Mouse (Mus musculus) midbrain, postnatal 0 days (tissue): Measurements from ENCODE around the gene Evi5. TPM values are rescaled to one million over a fixed set of nuclear protein-coding genes. Genes with fewer than 3 reads are reported as not detected.

ENCODE experiments used
- ATAC-seq: fragments of 200-750 bp; cut with Nextera tagmentation; 2 replicates; pipeline ENCODE4 v1.8.0; 2017; ENCODE audit warnings: moderate number of reproducible peaks, mild to moderate bottlenecking, moderate TSS enrichment, moderate library complexity; ENCODE audit not compliant: low FRiP score
- DNase-seq: peaks from one replicate; pipeline ENCODE4 v3.0.0-alpha.2; 2015; ENCODE audit warnings: low spot score
- H3K27ac ChIP-seq: fragments of 300-500 bp; sonication (generic); 2 replicates; pipeline ENCODE4 v1.5.1; 2014; ENCODE audit warnings: low read depth, mild to moderate bottlenecking, low read length, mixed read lengths
- H3K27me3 ChIP-seq: fragments of 300-500 bp; sonication (generic); 2 replicates; pipeline ENCODE4 v1.6.1; 2014; ENCODE audit warnings: low read length, control low read depth, mixed read lengths; ENCODE audit not compliant: insufficient read depth
- H3K36me3 ChIP-seq: fragments of 300-500 bp; sonication (generic); 2 replicates; pipeline ENCODE4 v1.6.1; 2014; ENCODE audit warnings: low read length, control low read depth, mixed read lengths; ENCODE audit not compliant: insufficient read depth
- H3K4me1 ChIP-seq: fragments of 300-500 bp; sonication (generic); 2 replicates; pipeline ENCODE4 v1.6.1; 2014; ENCODE audit warnings: mild to moderate bottlenecking, control low read depth, antibody characterized with exemption, low read length, mixed read lengths; ENCODE audit not compliant: insufficient read depth
- H3K4me2 ChIP-seq: fragments of 300-500 bp; sonication (generic); 2 replicates; pipeline ENCODE4 v1.6.1; 2014; ENCODE audit warnings: low read depth, mild to moderate bottlenecking, low read length, mixed read lengths; ENCODE audit not compliant: poor library complexity, severe bottlenecking
- H3K4me3 ChIP-seq: fragments of 300-500 bp; sonication (generic); 2 replicates; pipeline ENCODE4 v1.5.1; 2014; ENCODE audit warnings: low read depth, mild to moderate bottlenecking, low read length, moderate library complexity
- H3K9ac ChIP-seq: fragments of 300-500 bp; sonication (generic); replicated peaks from 2 replicates; pipeline ENCODE4 v1.6.1; 2014; ENCODE audit warnings: mild to moderate bottlenecking, low read length, moderate library complexity, mixed read lengths; ENCODE audit not compliant: poor library complexity, severe bottlenecking
- H3K9me3 ChIP-seq: fragments of 300-500 bp; sonication (generic); 2 replicates; pipeline ENCODE4 v1.6.1; 2016; ENCODE audit warnings: low read length, control low read depth
- CTCF ChIP-seq: IDR thresholded peaks from 2 replicates; pipeline ENCODE4 v1.5.1; 2016; ENCODE audit warnings: antibody characterized with exemption, mild to moderate bottlenecking
- WGBS: fragments of 180-500 bp; shearing (Covaris S2); extraction: QIAGEN DNeasy Blood & Tissue Kit; methylation state at CpG from one replicate; pipeline ENCODE4 v1.1.7; 2014; 5-methylcytosine and 5-hydroxymethylcytosine counted together
- polyA plus RNA-seq: library from polyadenylated mRNA; unstranded; fragments of >200 nt; fragmentation: Nextera tagmentation; extraction: Ambion mirVana; gene quantifications from 2 replicates; pipeline ENCODE4 v1.2.1, GENCODE M21; 2015
- total RNA-seq: library from RNA; depleted of rRNA; stranded (reverse); fragments of >200 nt; gene quantifications from 2 replicates; pipeline ENCODE4 v1.2.3, GENCODE M21; 2014

Gene Evi5
- total and polyA plus RNA-seq, 2 experiments from 2014 or later: 47.1 to 55.0 TPM

- WGBS: 17% methylated on average over 11 of the region's 11 CpGs
- Histone ChIP-seq H3K4me3 (no peak overlapping the region), H3K4me2 (no peak overlapping the region), H3K4me1 (peaks cover 11% of the 10 kb centered on the region), H3K27ac (no peak overlapping the region), H3K27me3 (peaks cover 54% of the 10 kb centered on the region), H3K36me3 (no peaks in the 10 kb centered on the region), H3K9me3 (no peaks in the 10 kb centered on the region), H3K9ac (no peak overlapping the region)
- TF ChIP-seq CTCF: no peak
- ATAC-seq (no peak), DNase-seq (no peak)
These were observed 157.0 kb downstream of the Evi5 start for GRCm38 (mm10) chr5:107717871-107718361.

DNA sequence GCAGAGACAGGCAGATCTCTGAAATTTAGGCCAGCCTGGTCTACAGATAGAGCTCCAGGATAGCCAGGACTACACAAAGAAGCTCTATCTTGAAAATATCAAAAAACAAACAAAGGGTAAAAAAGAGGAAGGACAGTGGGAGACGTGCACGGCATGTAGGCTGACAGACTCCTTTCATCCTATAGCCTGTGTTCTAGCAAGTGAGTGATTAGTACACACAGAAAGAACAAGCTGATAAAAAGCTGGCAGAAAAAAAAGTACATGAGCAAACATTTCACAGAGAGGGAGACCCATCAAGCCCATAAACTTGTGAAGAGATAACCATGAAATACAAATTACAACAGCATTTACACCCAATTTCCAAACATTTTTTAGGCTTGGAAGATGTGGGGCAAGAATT, 163.2 kb downstream of the Evi5 start:
- no peak for TF ChIP-seq CTCF

DNA sequence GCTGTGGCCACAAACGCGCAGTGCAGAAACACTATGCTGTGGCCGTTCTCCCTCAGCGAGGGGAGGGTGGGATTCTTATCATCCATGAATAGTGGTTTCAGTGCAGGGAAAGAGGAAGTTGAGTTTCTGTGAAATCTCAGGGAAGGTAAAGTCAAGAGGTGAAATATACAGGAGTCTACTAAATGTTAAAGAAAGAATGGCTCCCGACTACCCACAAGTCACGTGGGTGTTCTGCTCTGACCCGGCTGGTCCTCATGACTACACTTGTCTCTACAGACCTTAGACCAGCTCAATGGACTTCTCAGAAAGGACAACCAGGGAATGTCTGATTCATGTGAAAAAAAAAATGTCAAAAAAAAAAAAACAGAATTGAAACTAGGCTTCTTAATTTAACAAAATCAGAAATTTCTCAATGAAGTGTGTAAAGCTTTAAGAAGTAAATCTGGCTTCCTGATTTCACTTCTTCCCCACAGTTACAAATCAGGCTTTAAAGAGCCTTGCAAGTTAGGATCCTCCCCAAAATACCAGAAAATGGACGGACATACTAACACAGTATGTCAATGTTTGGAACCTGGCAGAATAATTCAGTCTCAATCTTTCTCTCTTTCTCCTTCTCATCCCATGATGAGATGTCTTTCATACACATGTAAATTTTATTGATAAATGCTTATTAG, 166.6 kb downstream of the Evi5 start:
- H3K36me3 ChIP-seq: no peaks in the 10 kb centered on the region
- H3K27ac ChIP-seq: no peak overlapping the region
- TF ChIP-seq CTCF: no peak
- H3K4me2 ChIP-seq: no peak overlapping the region
- no peaks in the 10 kb centered on the region for H3K9me3 ChIP-seq
- no peak overlapping the region for H3K4me3 ChIP-seq
- ATAC-seq (no peak), DNase-seq (no peak)
- no peaks in the 10 kb centered on the region for H3K4me1 ChIP-seq
- WGBS: 88% methylated on average over 8 of the region's 8 CpGs
- no peaks in the 10 kb centered on the region for H3K27me3 ChIP-seq
- H3K9ac ChIP-seq: no peak overlapping the region

More for the DNA sequence above, 163.2 kb downstream of the Evi5 start:
- WGBS: 62% methylated on average over 2 of the region's 2 CpGs
- Histone ChIP-seq H3K4me1 (no peaks in the 10 kb centered on the region), H3K27me3 (0 out of 2 replicates have a peak, but pooled peaks cover 6% of the 10 kb centered on the region), H3K36me3 (no peaks in the 10 kb centered on the region), H3K9ac (no peak overlapping the region), H3K4me3 (no peak overlapping the region), H3K9me3 (no peaks in the 10 kb centered on the region), H3K4me2 (no peak overlapping the region), H3K27ac (no peak overlapping the region)
- no peak for ATAC-seq
- DNase-seq: no peak

GRCm38 (mm10) chr5:107706262-107706661, 168.6 kb downstream of the Evi5 start:
- Histone ChIP-seq H3K27me3 (no peaks in the 10 kb centered on the region), H3K4me1 (no peaks in the 10 kb centered on the region), H3K36me3 (no peaks in the 10 kb centered on the region), H3K27ac (no peak overlapping the region), H3K4me2 (no peak overlapping the region), H3K9ac (no peak overlapping the region), H3K9me3 (no peaks in the 10 kb centered on the region), H3K4me3 (no peak overlapping the region)
- DNase-seq (no peak), ATAC-seq (no peak)
- no peak for TF ChIP-seq CTCF
- 96% methylated on average over 1 of the region's 1 CpGs for WGBS

DNA sequence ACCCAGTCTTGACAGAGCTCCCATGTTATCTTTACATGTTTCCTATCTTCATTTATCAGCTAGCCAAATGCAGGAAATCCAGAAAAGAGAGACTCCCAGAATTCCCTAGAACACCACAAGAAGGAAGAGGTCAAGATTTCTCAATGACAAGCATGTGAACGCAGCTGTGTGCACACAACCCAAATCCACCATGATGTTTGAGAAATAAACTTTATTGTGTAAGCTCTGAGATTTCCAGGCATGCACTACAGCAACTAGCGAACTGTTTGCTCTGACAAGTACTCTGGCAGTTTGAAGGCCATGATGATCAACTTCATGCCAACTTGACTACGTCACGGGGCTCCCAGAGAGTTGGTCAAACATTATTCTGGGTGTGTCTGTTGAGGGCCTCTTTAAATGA, 169.2 kb downstream of the Evi5 start:
- no peak for ATAC-seq
- Histone ChIP-seq H3K9ac (no peak overlapping the region), H3K27me3 (no peaks in the 10 kb centered on the region), H3K4me2 (no peak overlapping the region), H3K4me1 (no peaks in the 10 kb centered on the region), H3K27ac (no peak overlapping the region), H3K9me3 (no peaks in the 10 kb centered on the region), H3K36me3 (no peaks in the 10 kb centered on the region), H3K4me3 (no peak overlapping the region)
- no peak for DNase-seq
- WGBS: 92% methylated on average over 4 of the region's 4 CpGs
- TF ChIP-seq CTCF: no peak

GRCm38 (mm10) chr5:107703207-107703763, 171.6 kb downstream of the Evi5 start:
- DNase-seq (no peak), ATAC-seq (no peak)
- Histone ChIP-seq H3K4me3 (no peak overlapping the region), H3K27ac (no peak overlapping the region), H3K9me3 (no peaks in the 10 kb centered on the region), H3K4me1 (no peaks in the 10 kb centered on the region), H3K36me3 (no peaks in the 10 kb centered on the region), H3K4me2 (no peak overlapping the region), H3K27me3 (no peaks in the 10 kb centered on the region), H3K9ac (no peak overlapping the region)
- 90% methylated on average over 6 of the region's 6 CpGs for WGBS
- no peak for TF ChIP-seq CTCF
